Mouse (Mus musculus): ENCODE results near the gene Klf7. TPM values are rescaled to one million over a fixed set of nuclear protein-coding genes. Genes with fewer than 3 reads are reported as not detected.

The Klf7 gene
- polyA plus RNA-seq, 1 experiment: 3.9 TPM

DNA sequence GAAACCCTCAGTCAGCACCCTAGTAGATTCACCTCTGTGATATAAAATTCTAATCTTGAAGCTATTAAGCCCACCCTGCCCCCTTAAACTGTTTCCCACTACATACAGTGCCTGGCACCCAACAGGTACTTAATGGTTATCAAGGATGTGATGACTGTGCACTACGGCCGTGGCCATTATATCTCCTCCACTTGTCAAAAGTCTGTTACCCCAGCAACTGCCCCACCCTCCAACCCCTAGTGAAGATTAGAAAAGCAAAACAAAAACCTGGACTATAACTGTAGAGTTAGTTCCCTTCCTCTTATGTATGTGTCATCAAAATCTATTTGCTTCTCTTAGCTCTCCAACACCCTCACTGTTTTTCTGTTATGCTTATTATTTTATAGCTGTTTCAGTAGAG, 40.9 kb downstream of the Klf7 start:
- H3K27me3 ChIP-seq (ENCODE audit: control insufficient read depth, insufficient read depth, insufficient read length): no peaks in the 10 kb centered on the region
- H3K79me2 ChIP-seq (ENCODE audit: control insufficient read depth, insufficient read depth): peaks cover 80% of the 10 kb centered on the region
- TF ChIP-seq MYOD1 (IDR thresholded peaks at IDR 0.05; ENCODE audit: control insufficient read depth in 1 of 3, insufficient read length in 2 of 3, low read depth in 2 of 3): no peak
- TF ChIP-seq MAX (IDR thresholded peaks at IDR 0.05; ENCODE audit: low read depth): no peak
- TF ChIP-seq POLR2A (IDR thresholded peaks at IDR 0.05; ENCODE audit: insufficient read length, low read depth): no peak
- no peak for TF ChIP-seq REST (IDR thresholded peaks at IDR 0.05; ENCODE audit: insufficient read depth, insufficient read length)
- TF ChIP-seq TCF12 (IDR thresholded peaks at IDR 0.05; ENCODE audit: insufficient read depth, poor library complexity, severe bottlenecking): no peak
- TF ChIP-seq SRF (IDR thresholded peaks at IDR 0.05; ENCODE audit: control insufficient read depth, insufficient read length, low read depth): no peak
- TF ChIP-seq USF1 (IDR thresholded peaks at IDR 0.05; ENCODE audit: low read depth): no peak
- no peak for TF ChIP-seq POLR2AphosphoS2 (IDR thresholded peaks at IDR 0.05; ENCODE audit: insufficient read length, low read depth)
- TF ChIP-seq TCF3 (IDR thresholded peaks at IDR 0.05; ENCODE audit: insufficient read length, low read depth): no peak
- no peak for TF ChIP-seq E2F4 (IDR thresholded peaks at IDR 0.05; ENCODE audit: insufficient read depth)
- TF ChIP-seq CEBPB (IDR thresholded peaks at IDR 0.05; ENCODE audit: insufficient read depth, poor library complexity, severe bottlenecking): no peak
- peaks cover 31% of the 10 kb centered on the region for H3K36me3 ChIP-seq (ENCODE audit: control insufficient read depth, insufficient read depth)
- H3ac ChIP-seq (ENCODE audit: control insufficient read depth, insufficient read length): no peak overlapping the region
- no peak overlapping the region for H3K4me3 ChIP-seq
- H3K4me2 ChIP-seq (ENCODE audit: low read depth): no peak overlapping the region

GRCm38 (mm10) chr1:64080263-64080662, 41.8 kb downstream of the Klf7 start:
- TF ChIP-seq TCF3 (IDR thresholded peaks at IDR 0.05; ENCODE audit: insufficient read length, low read depth) (no peak), CEBPB (IDR thresholded peaks at IDR 0.05; ENCODE audit: insufficient read depth, poor library complexity, severe bottlenecking) (no peak), MAX (IDR thresholded peaks at IDR 0.05; ENCODE audit: low read depth) (no peak), MYOD1 (IDR thresholded peaks at IDR 0.05; ENCODE audit: control insufficient read depth in 1 of 3, insufficient read length in 2 of 3, low read depth in 2 of 3) (no peak), TCF12 (IDR thresholded peaks at IDR 0.05; ENCODE audit: insufficient read depth, poor library complexity, severe bottlenecking) (no peak), MYOG (IDR thresholded peaks at IDR 0.05; ENCODE audit: control insufficient read depth in 1 of 3, insufficient read depth in 1 of 3, insufficient read length in 2 of 3, low read depth in 2 of 3) (no peak), USF1 (IDR thresholded peaks at IDR 0.05; ENCODE audit: low read depth) (no peak), SRF (IDR thresholded peaks at IDR 0.05; ENCODE audit: control insufficient read depth, insufficient read length, low read depth) (no peak), POLR2AphosphoS2 (IDR thresholded peaks at IDR 0.05; ENCODE audit: insufficient read length, low read depth) (no peak), POLR2A (IDR thresholded peaks at IDR 0.05; ENCODE audit: insufficient read length, low read depth) (no peak), E2F4 (IDR thresholded peaks at IDR 0.05; ENCODE audit: insufficient read depth) (no peak)

DNA sequence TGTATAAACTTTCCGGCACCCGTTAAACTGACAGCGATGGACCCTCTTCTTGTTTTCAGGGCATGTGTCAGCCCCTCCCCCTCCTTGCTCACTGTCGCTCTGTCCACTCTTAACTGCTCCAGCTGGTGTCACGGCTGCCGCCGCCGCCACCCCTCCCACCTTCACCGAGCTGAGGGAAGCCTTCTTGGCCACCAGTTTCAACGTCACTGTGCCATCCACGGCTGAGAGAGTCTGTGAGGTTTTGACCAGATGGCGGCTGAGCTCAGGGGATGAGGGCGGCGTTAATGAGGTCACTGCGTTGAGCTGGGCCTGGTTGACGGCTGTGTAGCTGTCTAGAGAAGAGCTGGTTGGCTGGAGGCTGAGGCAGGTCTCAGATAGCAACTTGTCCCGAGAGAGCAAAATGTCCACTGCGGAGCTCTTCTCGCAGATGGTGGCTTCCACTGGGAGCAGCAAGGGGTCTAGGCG, 43.3 kb downstream of the Klf7 start:
- Histone ChIP-seq H3K79me2 (ENCODE audit: control insufficient read depth, insufficient read depth) (peaks cover 78% of the 10 kb centered on the region), H3K4me2 (ENCODE audit: low read depth) (no peak overlapping the region), H3K4me3 (no peak overlapping the region), H3ac (ENCODE audit: control insufficient read depth, insufficient read length) (no peak overlapping the region), H3K36me3 (ENCODE audit: control insufficient read depth, insufficient read depth) (peaks cover 46% of the 10 kb centered on the region), H3K27me3 (ENCODE audit: control insufficient read depth, insufficient read depth, insufficient read length) (no peaks in the 10 kb centered on the region)
- no peak for TF ChIP-seq CEBPB (IDR thresholded peaks at IDR 0.05; ENCODE audit: insufficient read depth, poor library complexity, severe bottlenecking)
- TF ChIP-seq MYOG (IDR thresholded peaks at IDR 0.05; ENCODE audit: control insufficient read depth in 1 of 3, insufficient read depth in 1 of 3, insufficient read length in 2 of 3, low read depth in 2 of 3): no peak
- TF ChIP-seq SRF (IDR thresholded peaks at IDR 0.05; ENCODE audit: control insufficient read depth, insufficient read length, low read depth): no peak
- TF ChIP-seq REST (IDR thresholded peaks at IDR 0.05; ENCODE audit: insufficient read depth, insufficient read length): no peak
- no peak for TF ChIP-seq TCF12 (IDR thresholded peaks at IDR 0.05; ENCODE audit: insufficient read depth, poor library complexity, severe bottlenecking)
- TF ChIP-seq MAX (IDR thresholded peaks at IDR 0.05; ENCODE audit: low read depth): no peak
- no peak for TF ChIP-seq POLR2A (IDR thresholded peaks at IDR 0.05; ENCODE audit: insufficient read length, low read depth)
- no peak for TF ChIP-seq E2F4 (IDR thresholded peaks at IDR 0.05; ENCODE audit: insufficient read depth)
- TF ChIP-seq TCF3 (IDR thresholded peaks at IDR 0.05; ENCODE audit: insufficient read length, low read depth): no peak
- no peak for TF ChIP-seq POLR2AphosphoS2 (IDR thresholded peaks at IDR 0.05; ENCODE audit: insufficient read length, low read depth)
- no peak for TF ChIP-seq USF1 (IDR thresholded peaks at IDR 0.05; ENCODE audit: low read depth)
- no peak for TF ChIP-seq MYOD1 (IDR thresholded peaks at IDR 0.05; ENCODE audit: control insufficient read depth in 1 of 3, insufficient read length in 2 of 3, low read depth in 2 of 3)

More at GRCm38 (mm10) chr1:64080263-64080662, 41.8 kb downstream of the Klf7 start:
- H3K27me3 ChIP-seq (ENCODE audit: control insufficient read depth, insufficient read depth, insufficient read length): no peaks in the 10 kb centered on the region
- H3K4me2 ChIP-seq (ENCODE audit: low read depth): no peak overlapping the region
- H3K79me2 ChIP-seq (ENCODE audit: control insufficient read depth, insufficient read depth): peaks cover 80% of the 10 kb centered on the region
- no peak overlapping the region for H3K4me3 ChIP-seq
- peaks cover 35% of the 10 kb centered on the region for H3K36me3 ChIP-seq (ENCODE audit: control insufficient read depth, insufficient read depth)
- no peak overlapping the region for H3ac ChIP-seq (ENCODE audit: control insufficient read depth, insufficient read length)

- no peaks in the 10 kb centered on the region for H3K27me3 ChIP-seq (ENCODE audit: control insufficient read depth, insufficient read depth, insufficient read length)
- H3K79me2 ChIP-seq (ENCODE audit: control insufficient read depth, insufficient read depth): peaks cover 72% of the 10 kb centered on the region
- H3K4me3 ChIP-seq: no peak overlapping the region
- no peak overlapping the region for H3ac ChIP-seq (ENCODE audit: control insufficient read depth, insufficient read length)
- no peak overlapping the region for H3K4me2 ChIP-seq (ENCODE audit: low read depth)
- TF ChIP-seq SRF (IDR thresholded peaks at IDR 0.05; ENCODE audit: control insufficient read depth, insufficient read length, low read depth): no peak
- no peak for TF ChIP-seq POLR2A (IDR thresholded peaks at IDR 0.05; ENCODE audit: insufficient read length, low read depth)
- no peak for TF ChIP-seq E2F4 (IDR thresholded peaks at IDR 0.05; ENCODE audit: insufficient read depth)
- no peak for TF ChIP-seq MYOG (IDR thresholded peaks at IDR 0.05; ENCODE audit: control insufficient read depth in 1 of 3, insufficient read depth in 1 of 3, insufficient read length in 2 of 3, low read depth in 2 of 3)
- no peak for TF ChIP-seq POLR2AphosphoS2 (IDR thresholded peaks at IDR 0.05; ENCODE audit: insufficient read length, low read depth)
- TF ChIP-seq TCF3 (IDR thresholded peaks at IDR 0.05; ENCODE audit: insufficient read length, low read depth): no peak
- no peak for TF ChIP-seq CEBPB (IDR thresholded peaks at IDR 0.05; ENCODE audit: insufficient read depth, poor library complexity, severe bottlenecking)
- TF ChIP-seq MAX (IDR thresholded peaks at IDR 0.05; ENCODE audit: low read depth): no peak
- H3K36me3 ChIP-seq (ENCODE audit: control insufficient read depth, insufficient read depth): peaks cover 46% of the 10 kb centered on the region
Observed at GRCm38 (mm10) chr1:64078011-64078746, 43.9 kb downstream of the Klf7 start.
